Mouse (Mus musculus) mouse embryonic stem cell (cell line): ENCODE measurements around the gene Mpc1.

Experiments
- in situ Hi-C, 2 experiments: fragments of 300-500 bp; cut with MboI; formaldehyde crosslinking; loops; 1 replicate in 1 of 2; 3 replicates in 1 of 2; pipeline ENCODE4 v1.14.3; 2019 to 2020; ENCODE audit warnings: low sequenced_read_pairs in 2 of 2, low pct_unique_long_range_greater_than_20kb in 1 of 2, mixed read lengths in 1 of 2; ENCODE audit not compliant: unreplicated experiment in 1 of 2

Gene Mpc1

DNA sequence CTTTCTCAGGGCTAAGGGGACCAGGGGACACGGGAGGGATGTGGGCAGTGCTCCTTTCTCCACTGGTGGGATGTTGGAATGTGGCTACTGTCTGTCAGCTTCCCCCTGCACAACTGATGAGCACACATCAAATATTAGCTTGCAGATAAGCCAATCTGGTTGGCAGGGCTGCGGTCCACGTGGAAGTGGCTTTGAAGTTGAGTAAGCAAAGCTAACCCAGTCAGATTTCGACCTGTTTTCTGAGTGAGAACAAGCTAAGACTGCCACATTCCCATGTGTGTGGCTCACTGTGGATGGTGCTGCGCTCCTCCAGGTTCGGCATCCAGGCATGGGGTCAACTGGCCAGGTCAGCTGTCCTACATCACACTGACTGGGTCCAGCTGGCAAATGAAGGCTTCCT is 9.8 kb upstream of the Mpc1 start:
- in situ Hi-C loops = no loop called here

DNA sequence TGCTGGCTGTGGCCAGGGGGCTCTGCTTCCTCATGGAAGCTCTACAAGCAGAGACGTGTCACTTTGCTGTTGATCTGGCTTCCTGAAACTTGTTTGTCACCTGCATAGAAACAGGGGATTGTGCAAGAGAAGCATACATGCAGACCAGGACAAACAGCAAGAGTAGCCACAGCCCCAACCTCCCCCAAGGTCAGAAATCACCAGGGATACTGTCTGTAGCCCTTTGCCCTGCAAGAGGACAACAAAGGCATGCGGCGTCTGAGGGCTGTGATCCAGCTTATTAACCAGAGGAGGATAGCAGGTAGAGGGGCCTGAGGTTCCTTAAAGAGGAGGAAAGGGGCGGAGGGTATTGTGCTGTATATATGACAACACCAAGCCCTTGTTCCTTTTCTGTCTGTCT is 6.6 kb upstream of the Mpc1 start:
- in situ Hi-C loops = no loop called here

DNA sequence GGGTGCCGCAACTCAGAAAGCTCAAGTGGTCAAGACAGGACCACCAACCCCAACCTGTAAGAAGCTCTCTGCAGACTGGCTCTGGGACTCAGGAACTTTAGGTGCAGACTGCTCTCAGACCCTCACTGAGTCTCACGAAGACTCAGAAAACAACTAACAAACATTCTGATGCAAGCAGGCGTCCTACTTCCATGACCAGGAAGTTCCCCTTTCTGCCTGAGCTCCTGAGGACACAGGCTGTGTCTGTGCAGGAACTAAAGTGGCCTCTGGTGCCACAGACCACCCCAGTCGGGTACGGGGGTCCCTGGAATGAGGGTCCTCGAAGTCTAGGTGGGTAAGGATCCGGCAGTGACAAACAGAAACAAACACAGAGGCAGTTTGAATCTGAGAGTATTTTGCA is 6.0 kb upstream of the Mpc1 start:
- in situ Hi-C loops = no loop called here

DNA sequence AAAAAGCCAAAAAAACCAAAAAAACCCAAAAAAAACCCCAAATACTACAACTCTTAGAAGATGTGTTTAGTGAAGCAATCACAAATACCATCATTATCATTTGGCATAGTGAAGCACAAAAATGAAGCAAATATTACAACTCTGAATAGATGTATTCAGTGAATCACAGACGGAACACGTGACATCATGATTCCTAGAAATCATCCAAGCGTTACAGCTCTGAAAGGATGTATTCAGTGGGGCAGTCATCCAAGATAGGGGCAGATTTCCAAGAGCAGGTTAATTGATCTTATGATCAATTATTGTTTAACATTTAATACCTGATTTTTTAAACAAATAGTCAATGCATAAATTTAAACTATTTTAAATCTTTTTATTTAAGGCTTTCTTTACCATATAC is 5.4 kb upstream of the Mpc1 start:
- in situ Hi-C loops = no loop called here

DNA sequence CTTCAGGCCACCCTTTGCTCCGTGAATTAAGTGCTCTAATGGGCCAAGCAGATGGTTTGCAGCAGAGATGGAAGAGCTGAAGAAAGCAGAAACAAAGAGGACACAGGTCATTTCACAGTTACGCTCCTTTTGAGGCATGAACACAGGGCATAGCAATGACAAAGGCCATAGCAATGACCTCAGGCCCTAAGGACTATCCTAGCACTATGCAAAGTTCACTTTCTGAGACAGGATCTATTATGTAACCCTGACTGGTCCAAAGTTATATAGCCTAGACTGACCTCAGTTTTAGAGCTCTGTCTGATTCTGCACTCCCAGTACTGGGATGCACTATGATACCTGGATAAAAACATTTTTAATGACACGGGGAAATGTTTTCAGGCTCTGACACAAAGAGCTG is 4.3 kb upstream of the Mpc1 start:
- in situ Hi-C loops = no loop called here

DNA sequence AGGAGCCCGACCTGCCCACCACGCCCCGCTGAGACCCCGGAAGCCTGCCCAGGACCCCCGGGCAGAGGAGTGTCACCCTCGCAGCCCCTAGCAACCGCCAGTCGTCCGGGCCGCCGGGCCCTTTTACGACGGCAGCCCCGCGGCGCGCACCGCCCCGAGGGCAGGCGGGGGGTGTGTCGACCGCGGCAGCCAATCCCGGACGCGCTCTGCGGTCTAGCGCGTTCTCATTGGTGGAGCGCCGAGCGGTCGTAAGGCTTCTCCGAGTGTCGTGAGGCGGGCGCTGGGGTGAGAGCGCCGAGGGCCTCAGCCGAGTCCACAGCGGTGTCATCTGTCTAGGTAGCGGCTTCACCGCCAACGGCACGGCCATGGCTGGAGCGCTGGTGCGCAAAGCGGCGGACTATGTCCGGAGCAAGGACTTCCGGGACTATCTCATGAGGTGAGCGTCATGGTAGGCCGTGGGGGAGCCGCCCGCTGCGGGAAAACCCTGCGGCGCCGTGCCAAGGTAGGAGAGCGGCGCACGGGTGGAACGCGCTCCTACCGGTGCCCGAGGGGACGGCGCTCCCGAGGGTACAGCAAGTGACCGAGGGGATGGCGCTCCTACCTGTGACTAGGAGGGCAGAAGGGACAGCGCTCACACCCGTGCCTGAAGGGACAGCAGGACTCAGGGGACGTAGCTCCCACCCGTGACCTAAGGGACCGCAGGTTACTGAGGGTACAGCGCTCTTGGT is 986 bp downstream of the Mpc1 start:
- in situ Hi-C loops = no loop called here

DNA sequence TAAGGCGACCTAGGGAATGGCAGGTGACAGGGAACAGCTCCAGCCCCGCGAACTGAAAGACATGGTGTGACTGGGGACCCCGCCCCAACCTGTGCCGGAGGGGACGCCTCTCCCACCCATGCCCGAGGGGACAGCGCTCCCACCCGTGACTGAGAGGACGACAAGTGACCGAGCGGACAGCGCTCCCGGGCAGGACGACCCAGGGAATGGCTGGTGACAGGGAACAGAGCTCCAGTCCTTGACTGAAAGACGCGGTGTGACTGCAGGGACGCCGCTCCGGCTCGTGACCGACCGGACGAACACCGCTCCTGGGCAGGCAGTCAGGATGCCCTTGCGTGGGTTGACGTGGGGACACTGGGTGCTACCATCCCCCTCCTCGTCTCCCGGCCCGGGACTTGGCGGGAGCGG is 1.6 kb downstream of the Mpc1 start:
- in situ Hi-C loops = no loop called here

DNA sequence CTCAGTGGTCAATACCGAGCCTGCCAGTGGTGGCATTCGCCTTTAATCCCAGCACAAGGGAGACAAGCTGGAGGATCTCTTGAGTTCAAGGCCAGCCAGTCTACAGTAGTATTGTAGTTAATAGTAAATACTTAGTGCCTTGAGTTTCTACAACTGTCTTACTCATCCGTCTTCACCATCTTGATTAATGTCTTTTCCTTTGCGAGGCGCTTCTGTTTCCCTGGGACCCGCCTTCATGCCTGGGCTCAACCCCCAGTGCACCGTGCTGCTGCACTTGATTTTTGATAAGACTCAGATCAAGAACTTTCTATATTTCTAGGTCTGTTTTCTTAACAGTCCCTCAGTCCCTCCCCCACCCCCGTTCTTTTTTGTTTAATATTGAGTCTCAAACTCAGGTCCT is 2.4 kb downstream of the Mpc1 start:
- in situ Hi-C loops = no loop called here

DNA sequence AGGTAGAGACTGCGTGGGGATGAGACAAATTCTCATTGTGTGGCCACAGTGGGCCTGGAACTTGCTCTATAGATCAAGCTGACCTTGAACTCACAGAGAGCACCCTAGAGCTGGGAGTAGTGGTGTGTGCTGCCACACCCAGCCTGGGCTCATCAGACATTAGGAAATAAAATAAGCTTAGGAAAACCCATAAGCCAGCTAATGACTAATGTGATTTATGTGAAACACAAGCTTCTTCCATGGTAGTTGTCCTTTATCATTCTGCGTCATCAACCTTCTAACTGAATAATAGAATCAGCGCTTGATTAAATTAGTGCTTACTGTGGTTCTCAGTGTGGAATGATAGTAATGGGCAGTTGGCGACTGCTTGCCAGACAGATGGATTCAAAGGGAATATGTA is 4.3 kb downstream of the Mpc1 start:
- in situ Hi-C loops = no loop called here

DNA sequence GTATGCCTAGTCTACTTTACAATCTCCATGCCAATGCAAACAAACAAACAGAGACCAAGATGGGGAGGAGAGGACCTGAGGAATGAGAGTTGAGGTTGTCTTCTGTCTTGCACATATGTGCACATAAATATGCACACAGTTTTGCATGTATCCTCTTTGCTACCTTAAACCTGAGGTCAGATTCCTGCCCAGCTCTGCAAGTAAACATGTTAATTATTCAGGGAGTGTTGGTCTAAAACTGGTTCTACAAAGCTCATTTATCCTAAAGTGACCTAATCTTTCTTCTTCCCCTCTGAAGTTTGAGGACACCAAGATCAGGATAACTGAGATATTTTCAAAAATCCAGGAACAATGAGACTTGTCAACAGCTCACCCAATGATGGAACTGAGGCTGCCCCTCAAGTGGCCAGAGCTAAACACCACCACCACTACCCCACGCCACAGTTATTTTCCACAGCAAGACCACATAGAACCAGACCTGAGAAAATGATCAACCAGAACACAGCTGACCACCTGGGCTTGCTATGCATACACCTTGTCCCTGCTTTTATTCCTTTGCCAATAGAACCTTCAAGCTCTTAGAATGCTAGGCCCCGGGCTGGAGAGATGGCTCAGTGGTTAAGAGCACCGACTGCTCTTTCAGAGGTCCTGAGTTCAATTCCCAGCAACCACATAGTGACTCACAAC is 7.4 kb downstream of the Mpc1 start:
- in situ Hi-C loops = no loop called here

DNA sequence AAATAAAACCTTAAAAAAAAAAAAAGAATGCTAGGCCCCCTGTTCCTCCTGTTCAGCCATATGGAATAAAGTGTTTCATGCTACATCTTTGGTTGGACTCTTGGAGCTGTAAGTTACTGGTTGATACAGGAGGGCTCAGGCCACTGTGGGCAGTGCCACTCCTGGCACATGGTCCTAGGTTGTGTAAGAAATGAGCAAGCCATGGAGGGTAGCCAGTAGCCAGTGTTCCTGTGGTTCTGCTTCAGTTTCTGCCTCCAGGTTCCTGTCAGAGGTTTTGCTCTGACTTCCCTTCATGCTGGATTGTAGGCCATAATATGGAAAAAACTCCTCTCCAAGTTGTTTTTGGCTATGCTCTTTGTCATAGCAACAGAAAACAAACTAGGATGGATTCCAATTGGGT is 8.0 kb downstream of the Mpc1 start:
- in situ Hi-C loops = no loop called here

DNA sequence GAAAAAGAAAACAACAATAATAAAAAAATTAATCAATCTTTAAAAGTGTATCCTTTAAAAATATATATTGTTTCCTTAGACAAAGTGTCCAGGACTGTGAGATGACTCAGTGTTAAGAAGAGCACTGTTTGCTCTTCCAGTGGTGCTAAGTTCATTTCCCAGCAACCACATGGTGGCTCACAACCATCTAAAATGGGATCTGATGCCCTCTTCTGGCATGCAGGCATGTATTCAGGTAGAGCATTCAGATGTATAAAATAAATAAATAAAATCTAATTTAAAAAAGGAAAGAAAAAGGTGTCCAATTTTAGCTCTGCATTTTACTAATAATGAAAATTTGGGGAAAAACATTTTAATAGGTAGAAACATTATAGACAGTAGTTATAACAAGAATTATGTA is 13.1 kb downstream of the Mpc1 start:
- in situ Hi-C loops = no loop called here

DNA sequence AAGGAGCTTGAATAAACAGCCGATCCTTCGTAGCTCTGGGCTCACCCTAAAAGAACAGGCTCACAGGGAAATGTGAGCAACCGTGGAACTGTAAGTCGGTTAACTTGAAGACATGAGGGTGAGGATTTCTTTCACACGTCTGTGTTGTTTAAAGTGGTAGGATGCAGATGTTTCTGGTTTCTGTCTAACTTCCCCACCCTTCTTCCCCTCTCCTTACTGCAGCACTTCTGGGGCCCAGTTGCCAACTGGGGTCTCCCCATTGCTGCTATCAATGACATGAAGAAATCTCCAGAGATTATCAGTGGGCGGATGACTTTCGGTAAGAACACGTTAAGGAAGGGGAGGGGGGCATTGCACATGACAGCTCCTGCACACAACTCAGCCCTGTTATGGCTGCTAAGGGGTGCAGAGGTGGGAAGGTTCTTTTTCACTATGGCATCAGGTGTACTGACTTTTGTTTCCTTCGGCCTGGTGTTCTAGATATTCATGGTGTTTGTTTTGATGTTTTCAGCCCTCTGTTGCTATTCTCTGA is 13.7 kb downstream of the Mpc1 start:
- in situ Hi-C loops = no loop called here

DNA sequence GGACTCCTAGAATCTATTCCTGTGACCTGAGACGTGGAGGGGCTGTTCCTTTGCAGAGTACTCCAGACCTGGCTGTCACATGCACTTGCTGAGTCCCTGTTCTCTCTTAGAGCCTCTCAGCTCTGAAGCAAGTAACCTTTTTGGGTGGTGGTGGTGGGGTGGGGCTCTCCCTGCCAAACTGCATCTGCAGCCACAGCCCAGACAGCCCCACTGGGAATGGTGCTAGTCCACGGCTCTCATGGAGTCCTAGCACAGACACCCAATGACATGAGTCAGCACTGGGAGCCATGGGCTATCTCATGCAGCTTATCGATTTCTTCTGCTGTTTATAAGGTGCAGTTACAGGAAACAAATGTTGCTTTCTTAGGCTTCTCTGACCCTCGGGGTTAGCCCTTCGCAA is 15.0 kb downstream of the Mpc1 start:
- in situ Hi-C loops = no loop called here

DNA sequence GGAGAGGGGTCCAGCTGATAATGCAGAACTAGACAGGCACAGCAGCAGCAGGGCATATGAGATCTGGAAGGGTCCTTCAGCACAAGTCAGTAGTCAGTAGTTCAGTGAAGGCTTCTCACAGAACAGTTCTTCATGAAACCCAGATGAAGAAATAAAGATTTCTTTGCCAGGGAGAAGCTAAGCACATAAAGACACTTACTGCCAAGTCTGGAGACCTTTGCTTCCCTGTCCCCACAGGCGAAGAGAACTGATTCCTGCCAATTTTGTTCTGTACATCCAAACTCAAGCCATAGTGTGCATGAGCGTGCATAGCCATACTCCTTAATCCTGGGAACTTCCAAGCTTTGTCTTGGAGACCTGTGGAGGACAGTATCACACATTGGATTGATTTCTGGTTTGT is 15.6 kb downstream of the Mpc1 start:
- in situ Hi-C loops = no loop called here

DNA sequence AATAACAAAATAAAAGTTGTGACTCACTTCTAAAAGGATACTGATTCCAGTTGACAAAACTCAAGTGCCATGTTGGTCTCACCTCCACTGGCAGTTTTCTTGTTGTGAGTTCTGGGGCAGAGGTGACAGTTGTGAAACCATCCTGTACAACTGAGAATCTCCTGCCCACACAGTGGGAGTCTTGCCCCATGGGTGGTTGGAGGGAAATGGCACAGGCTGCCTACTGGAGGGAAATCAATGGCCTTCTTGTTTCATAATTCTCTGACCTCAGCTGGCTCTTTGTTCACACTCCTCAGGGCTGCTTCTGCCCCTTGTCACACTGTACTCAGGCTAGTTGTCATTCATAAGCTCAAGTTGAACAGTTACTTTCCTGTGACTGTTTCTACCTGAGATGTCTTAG is 16.8 kb downstream of the Mpc1 start:
- in situ Hi-C loops = no loop called here

DNA sequence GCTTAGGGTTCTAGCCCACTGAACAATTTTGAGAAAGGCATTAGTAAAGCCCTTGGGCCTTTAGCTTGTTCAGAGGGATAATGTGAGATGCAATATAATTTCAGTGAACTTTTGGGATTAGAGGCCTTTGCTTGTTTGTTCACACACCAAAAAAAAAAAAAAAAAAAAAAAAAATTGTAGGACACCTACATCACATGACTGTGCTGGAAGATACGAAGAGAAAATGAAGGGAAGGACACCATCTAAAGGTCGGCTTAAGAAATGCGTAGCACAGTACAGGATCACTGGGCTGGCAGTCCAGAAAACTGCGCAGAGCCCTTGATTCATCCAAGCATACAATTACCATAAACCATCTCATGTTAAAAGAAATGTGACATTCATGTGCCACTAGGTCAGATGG is 18.8 kb downstream of the Mpc1 start:
- in situ Hi-C loops = no loop called here

DNA sequence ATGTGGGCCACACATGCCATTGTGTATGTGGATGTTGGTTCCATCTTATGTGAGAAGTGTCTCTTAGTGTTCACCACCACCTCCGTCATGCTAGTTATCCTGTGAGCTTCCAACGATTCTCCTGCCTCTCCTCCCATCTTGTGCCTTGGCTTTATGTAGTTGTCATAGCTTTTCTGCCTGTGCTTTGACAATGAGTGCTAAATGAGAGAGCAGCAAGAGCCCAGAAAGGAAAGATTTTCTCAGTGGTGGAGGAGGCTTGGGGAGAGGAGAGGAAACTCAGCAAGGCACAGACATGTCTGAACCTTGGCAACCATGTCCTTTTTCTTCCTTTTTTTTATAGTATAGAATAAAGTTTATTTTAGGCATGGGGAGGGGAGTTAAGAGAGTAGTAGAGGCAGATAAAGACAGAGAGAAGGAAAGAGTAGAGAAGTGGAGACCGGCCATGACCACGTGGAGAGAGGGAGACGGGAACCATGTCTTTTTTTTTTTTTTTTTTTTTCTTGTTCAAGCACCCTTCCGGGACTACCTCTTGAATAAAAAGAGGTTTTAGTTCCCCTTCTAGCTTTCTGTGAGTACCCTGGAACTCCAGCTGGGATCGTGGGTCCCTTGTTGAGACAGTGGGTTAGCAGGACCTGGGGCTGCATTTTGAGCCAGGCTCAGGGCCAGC is 20.2 kb downstream of the Mpc1 start:
- in situ Hi-C loops = no loop called here

DNA sequence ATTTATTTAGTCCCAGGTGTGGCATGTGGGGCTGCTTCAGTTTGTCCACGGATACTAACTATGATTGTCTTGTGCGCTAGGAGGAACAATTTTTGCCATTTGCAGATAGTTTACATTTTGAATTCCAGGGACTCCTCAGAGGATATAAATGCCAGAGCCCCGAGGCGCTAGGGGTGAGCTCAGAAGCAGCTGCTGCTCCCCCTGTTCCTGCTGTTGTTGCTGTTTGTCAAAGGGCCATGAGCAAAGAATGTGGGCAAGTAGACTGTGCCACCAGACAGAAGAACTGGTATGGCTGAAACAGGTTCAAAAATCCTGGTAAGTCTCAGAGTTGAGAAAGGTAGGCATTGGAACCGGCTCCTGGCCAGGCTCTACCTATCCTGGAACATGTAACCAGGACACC is 21.0 kb downstream of the Mpc1 start:
- in situ Hi-C loops = no loop called here

DNA sequence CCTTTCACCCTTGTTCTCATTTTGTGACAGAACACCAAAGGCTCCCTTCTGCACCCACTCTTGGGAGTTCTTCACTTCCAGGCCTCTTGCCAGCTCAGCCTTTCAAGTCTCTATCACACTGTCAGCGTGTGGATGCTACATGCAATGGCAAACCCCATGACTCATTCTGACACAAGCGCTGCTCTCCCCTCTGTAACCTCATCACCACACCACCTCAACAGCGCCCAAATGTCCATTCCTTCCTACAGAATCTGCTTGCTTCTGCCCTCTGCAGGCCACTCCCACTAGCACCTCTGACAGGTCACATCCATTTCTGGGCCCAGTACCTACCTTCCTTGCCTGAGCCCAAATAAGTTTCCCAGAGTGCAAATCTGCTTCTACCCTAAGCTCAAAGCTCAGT is 23.1 kb downstream of the Mpc1 start:
- in situ Hi-C loops = no loop called here
